Mouse (Mus musculus) midbrain, embryonic 12.5 days (tissue): Measurements from ENCODE around the gene Mxd1. TPM values are rescaled to one million over a fixed set of nuclear protein-coding genes. Genes with fewer than 3 reads are reported as not detected.

Experiments
- ATAC-seq: fragments of 200-750 bp; cut with Nextera tagmentation; 2 replicates; pipeline ENCODE4 v1.8.0; 2017; ENCODE audit warnings: low read depth, moderate TSS enrichment, moderate library complexity; ENCODE audit not compliant: low FRiP score
- H3K27ac ChIP-seq: fragments of 300-500 bp; sonication (generic); replicated peaks from 2 replicates; pipeline ENCODE4 v1.5.1; 2016; ENCODE audit warnings: mild to moderate bottlenecking
- H3K27me3 ChIP-seq: fragments of 300-500 bp; sonication (generic); 2 replicates; pipeline ENCODE4 v1.6.1; 2016; ENCODE audit warnings: mild to moderate bottlenecking
- H3K36me3 ChIP-seq: fragments of 300-500 bp; sonication (generic); 2 replicates; pipeline ENCODE4 v1.6.1; 2016
- H3K4me1 ChIP-seq: fragments of 300-500 bp; sonication (generic); 2 replicates; pipeline ENCODE4 v1.6.1; 2016
- H3K4me2 ChIP-seq: fragments of 300-500 bp; sonication (generic); replicated peaks from 2 replicates; pipeline ENCODE4 v1.6.1; 2016; ENCODE audit warnings: mild to moderate bottlenecking, moderate library complexity
- H3K4me3 ChIP-seq: fragments of 300-500 bp; sonication (generic); 2 replicates; pipeline ENCODE4 v1.5.1; 2016; ENCODE audit warnings: mild to moderate bottlenecking
- H3K9ac ChIP-seq: fragments of 300-500 bp; sonication (generic); replicated peaks from 2 replicates; pipeline ENCODE4 v1.6.1; 2016; ENCODE audit warnings: mild to moderate bottlenecking, moderate library complexity
- H3K9me3 ChIP-seq: fragments of 300-500 bp; sonication (generic); 2 replicates; pipeline ENCODE4 v1.6.1; 2016; ENCODE audit warnings: mild to moderate bottlenecking
- WGBS: fragments of 180-500 bp; shearing (Covaris S2); methylation state at CpG from one replicate; pipeline ENCODE4 v1.1.7; 2016; 5-methylcytosine and 5-hydroxymethylcytosine counted together
- polyA plus RNA-seq: library from polyadenylated mRNA; unstranded; fragments of >200 nt; fragmentation: Nextera tagmentation; extraction: Ambion mirVana; gene quantifications from 2 replicates; pipeline ENCODE4 v1.2.1, GENCODE M21; 2016

The Mxd1 gene
- polyA plus RNA-seq, 1 experiment from 2014 or later, result 31.1 TPM

GRCm38 (mm10) chr6:86624074-86625030 lies 44.6 kb downstream of the Mxd1 start:
- Histone ChIP-seq H3K9ac (no peak overlapping the region), H3K4me1 (no peaks in the 10 kb centered on the region), H3K27ac (no peak overlapping the region), H3K4me3 (no peak overlapping the region), H3K36me3 (no peaks in the 10 kb centered on the region), H3K27me3 (no peaks in the 10 kb centered on the region), H3K4me2 (no peak overlapping the region), H3K9me3 (no peaks in the 10 kb centered on the region)
- ATAC-seq, result no peak
- 67% methylated on average over 18 of the region's 18 CpGs for WGBS

GRCm38 (mm10) chr6:86623201-86623600 lies 45.8 kb downstream of the Mxd1 start:
- H3K4me2 ChIP-seq, result no peak overlapping the region
- 74% methylated on average over 4 of the region's 4 CpGs for WGBS
- H3K9me3 ChIP-seq, result no peaks in the 10 kb centered on the region
- no peak for ATAC-seq
- no peak overlapping the region for H3K27ac ChIP-seq
- H3K9ac ChIP-seq, result no peak overlapping the region
- H3K36me3 ChIP-seq, result no peaks in the 10 kb centered on the region
- no peak overlapping the region for H3K4me3 ChIP-seq
- no peaks in the 10 kb centered on the region for H3K4me1 ChIP-seq
- H3K27me3 ChIP-seq, result no peaks in the 10 kb centered on the region

- Histone ChIP-seq H3K9ac (no peak overlapping the region), H3K27me3 (no peaks in the 10 kb centered on the region), H3K27ac (no peak overlapping the region), H3K9me3 (no peaks in the 10 kb centered on the region), H3K4me3 (no peak overlapping the region), H3K4me1 (no peaks in the 10 kb centered on the region), H3K4me2 (no peak overlapping the region), H3K36me3 (no peaks in the 10 kb centered on the region)
- 91% methylated on average over 4 of the region's 4 CpGs for WGBS
- ATAC-seq, result no peak
Observed at GRCm38 (mm10) chr6:86615301-86615700, 53.7 kb downstream of the Mxd1 start.

GRCm38 (mm10) chr6:86610714-86611113 lies 58.2 kb downstream of the Mxd1 start:
- H3K27ac ChIP-seq, result no peak overlapping the region
- no peaks in the 10 kb centered on the region for H3K36me3 ChIP-seq
- no peak overlapping the region for H3K4me2 ChIP-seq
- H3K4me1 ChIP-seq, result no peaks in the 10 kb centered on the region
- H3K27me3 ChIP-seq, result no peaks in the 10 kb centered on the region
- no peak overlapping the region for H3K9ac ChIP-seq
- no peak overlapping the region for H3K4me3 ChIP-seq
- 57% methylated on average over 5 of the region's 5 CpGs for WGBS
- ATAC-seq, result no peak
- no peaks in the 10 kb centered on the region for H3K9me3 ChIP-seq

GRCm38 (mm10) chr6:86609235-86609634 lies 59.7 kb downstream of the Mxd1 start:
- Histone ChIP-seq H3K4me2 (no peak overlapping the region), H3K9ac (no peak overlapping the region), H3K27me3 (no peaks in the 10 kb centered on the region), H3K9me3 (no peaks in the 10 kb centered on the region), H3K36me3 (no peaks in the 10 kb centered on the region), H3K4me1 (no peaks in the 10 kb centered on the region), H3K4me3 (no peak overlapping the region), H3K27ac (no peak overlapping the region)
- ATAC-seq, result no peak
- WGBS, result 89% methylated on average over 6 of the region's 6 CpGs

- 87% methylated on average over 6 of the region's 6 CpGs for WGBS
- Histone ChIP-seq H3K27ac (no peak overlapping the region), H3K4me1 (no peaks in the 10 kb centered on the region), H3K36me3 (no peaks in the 10 kb centered on the region), H3K9me3 (no peaks in the 10 kb centered on the region), H3K4me3 (no peak overlapping the region), H3K4me2 (no peak overlapping the region), H3K27me3 (no peaks in the 10 kb centered on the region), H3K9ac (no peak overlapping the region)
- no peak for ATAC-seq
Observed at GRCm38 (mm10) chr6:86607471-86607870, 61.5 kb downstream of the Mxd1 start.

GRCm38 (mm10) chr6:86606289-86606688 lies 62.7 kb downstream of the Mxd1 start:
- no peak overlapping the region for H3K4me2 ChIP-seq
- no peak overlapping the region for H3K27ac ChIP-seq
- 75% methylated on average over 4 of the region's 4 CpGs for WGBS
- ATAC-seq, result no peak
- H3K27me3 ChIP-seq, result no peaks in the 10 kb centered on the region
- H3K36me3 ChIP-seq, result no peaks in the 10 kb centered on the region
- H3K9me3 ChIP-seq, result no peaks in the 10 kb centered on the region
- no peak overlapping the region for H3K4me3 ChIP-seq
- H3K4me1 ChIP-seq, result no peaks in the 10 kb centered on the region
- H3K9ac ChIP-seq, result no peak overlapping the region

- no peak overlapping the region for H3K4me3 ChIP-seq
- no peak overlapping the region for H3K27ac ChIP-seq
- H3K4me1 ChIP-seq, result no peaks in the 10 kb centered on the region
- H3K27me3 ChIP-seq, result no peaks in the 10 kb centered on the region
- H3K4me2 ChIP-seq, result no peak overlapping the region
- 76% methylated on average over 7 of the region's 7 CpGs for WGBS
- H3K9ac ChIP-seq, result no peak overlapping the region
- H3K36me3 ChIP-seq, result no peaks in the 10 kb centered on the region
- ATAC-seq, result no peak
- 0 out of 2 replicates have a peak, but pooled peaks cover 4% of the 10 kb centered on the region for H3K9me3 ChIP-seq
Observed at GRCm38 (mm10) chr6:86605260-86605659, 63.7 kb downstream of the Mxd1 start.

GRCm38 (mm10) chr6:86599951-86600414 lies 69.0 kb downstream of the Mxd1 start:
- Histone ChIP-seq H3K4me3 (no peak overlapping the region), H3K9ac (no peak overlapping the region), H3K27me3 (no peaks in the 10 kb centered on the region), H3K36me3 (no peaks in the 10 kb centered on the region), H3K4me1 (no peaks in the 10 kb centered on the region), H3K4me2 (no peak overlapping the region), H3K27ac (no peak overlapping the region), H3K9me3 (0 out of 2 replicates have a peak, but pooled peaks cover 4% of the 10 kb centered on the region)
- no peak for ATAC-seq
- WGBS, result 80% methylated on average over 6 of the region's 6 CpGs

GRCm38 (mm10) chr6:86599197-86599596 lies 69.8 kb downstream of the Mxd1 start:
- H3K9me3 ChIP-seq, result 0 out of 2 replicates have a peak, but pooled peaks cover 4% of the 10 kb centered on the region
- ATAC-seq, result no peak
- WGBS, result 26% methylated on average over 4 of the region's 4 CpGs

GRCm38 (mm10) chr6:86598742-86599193 lies 70.2 kb downstream of the Mxd1 start:
- Histone ChIP-seq H3K36me3 (no peaks in the 10 kb centered on the region), H3K4me2 (no peak overlapping the region), H3K4me1 (no peaks in the 10 kb centered on the region), H3K9me3 (0 out of 2 replicates have a peak, but pooled peaks cover 4% of the 10 kb centered on the region), H3K4me3 (no peak overlapping the region), H3K27me3 (no peaks in the 10 kb centered on the region), H3K27ac (no peak overlapping the region), H3K9ac (no peak overlapping the region)
- 71% methylated on average over 5 of the region's 5 CpGs for WGBS
- ATAC-seq, result no peak

More at GRCm38 (mm10) chr6:86599197-86599596, 69.8 kb downstream of the Mxd1 start:
- no peaks in the 10 kb centered on the region for H3K36me3 ChIP-seq
- no peak overlapping the region for H3K9ac ChIP-seq
- no peak overlapping the region for H3K27ac ChIP-seq
- no peaks in the 10 kb centered on the region for H3K4me1 ChIP-seq
- H3K4me2 ChIP-seq, result no peak overlapping the region
- no peaks in the 10 kb centered on the region for H3K27me3 ChIP-seq
- no peak overlapping the region for H3K4me3 ChIP-seq
